Mouse (Mus musculus) thymus, postnatal 36 days (tissue): ENCODE data around the gene Sh3pxd2a.
"Not testable (repeated sequence)": the region's sequence is repeated elsewhere in the genome, so short reads cannot be mapped to it uniquely, and the experiment has no call there.

ENCODE experiments used
- DNase-seq, 2 experiments: peaks; one replicate each; pipeline ENCODE4 v3.0.0; 2022; ENCODE audit warnings: mixed read lengths in 2 of 2

Gene Sh3pxd2a

GRCm38 (mm10) chr19:47403391-47404379 lies 60.5 kb downstream of the Sh3pxd2a start:
- DNase-seq: no peak

- no peak for DNase-seq
These were observed 61.2 kb downstream of the Sh3pxd2a start for GRCm38 (mm10) chr19:47402976-47403375.

GRCm38 (mm10) chr19:47402544-47402943 lies 61.7 kb downstream of the Sh3pxd2a start:
- no peak for DNase-seq

- no peak for DNase-seq
These were observed 64.5 kb downstream of the Sh3pxd2a start for GRCm38 (mm10) chr19:47399709-47400108.

- DNase-seq: no peak
These were observed 65.2 kb downstream of the Sh3pxd2a start for GRCm38 (mm10) chr19:47399029-47399428.

GRCm38 (mm10) chr19:47397882-47398671 lies 66.1 kb downstream of the Sh3pxd2a start:
- DNase-seq: no peak

- DNase-seq: no peak
These were observed 68.9 kb downstream of the Sh3pxd2a start for GRCm38 (mm10) chr19:47395338-47395737.

- DNase-seq: not testable (repeated sequence)
These were observed 69.4 kb downstream of the Sh3pxd2a start for GRCm38 (mm10) chr19:47394781-47395180.

- no peak for DNase-seq
These were observed 73.3 kb downstream of the Sh3pxd2a start for GRCm38 (mm10) chr19:47390878-47391277.

GRCm38 (mm10) chr19:47387887-47388286 lies 76.3 kb downstream of the Sh3pxd2a start:
- no peak for DNase-seq

GRCm38 (mm10) chr19:47387395-47387794 lies 76.8 kb downstream of the Sh3pxd2a start:
- DNase-seq: no peak

- DNase-seq: no peak
These were observed 78.2 kb downstream of the Sh3pxd2a start for GRCm38 (mm10) chr19:47385971-47386370.

GRCm38 (mm10) chr19:47384639-47385038 lies 79.6 kb downstream of the Sh3pxd2a start:
- DNase-seq: no peak

GRCm38 (mm10) chr19:47384036-47384435 lies 80.2 kb downstream of the Sh3pxd2a start:
- no peak for DNase-seq

GRCm38 (mm10) chr19:47382268-47382667 lies 81.9 kb downstream of the Sh3pxd2a start:
- DNase-seq: no peak

GRCm38 (mm10) chr19:47381011-47381410 lies 83.2 kb downstream of the Sh3pxd2a start:
- no peak for DNase-seq

- DNase-seq: no peak
These were observed 85.1 kb downstream of the Sh3pxd2a start for GRCm38 (mm10) chr19:47379141-47379540.

GRCm38 (mm10) chr19:47374916-47375573 lies 89.2 kb downstream of the Sh3pxd2a start:
- DNase-seq: no peak

GRCm38 (mm10) chr19:47374440-47374839 lies 89.8 kb downstream of the Sh3pxd2a start:
- DNase-seq: peak; percentile 34 to 56

GRCm38 (mm10) chr19:47372044-47372443 lies 92.2 kb downstream of the Sh3pxd2a start:
- DNase-seq: no peak

- no peak for DNase-seq
These were observed 92.7 kb downstream of the Sh3pxd2a start for GRCm38 (mm10) chr19:47371521-47371920.

GRCm38 (mm10) chr19:47369008-47369407 lies 95.2 kb downstream of the Sh3pxd2a start:
- no peak for DNase-seq
